Mouse (Mus musculus): ENCODE measurements at regions not wholly inside any gene's neighbourhood (a gene's known extent, or its start where the extent isn't known, plus 50 kb on each side); places are given as distances from the start of the nearest gene placed in this dataset.
"Not testable (repeated sequence)": the region's sequence is repeated elsewhere in the genome, so short reads cannot be mapped to it uniquely, and the experiment has no call there.

DNA sequence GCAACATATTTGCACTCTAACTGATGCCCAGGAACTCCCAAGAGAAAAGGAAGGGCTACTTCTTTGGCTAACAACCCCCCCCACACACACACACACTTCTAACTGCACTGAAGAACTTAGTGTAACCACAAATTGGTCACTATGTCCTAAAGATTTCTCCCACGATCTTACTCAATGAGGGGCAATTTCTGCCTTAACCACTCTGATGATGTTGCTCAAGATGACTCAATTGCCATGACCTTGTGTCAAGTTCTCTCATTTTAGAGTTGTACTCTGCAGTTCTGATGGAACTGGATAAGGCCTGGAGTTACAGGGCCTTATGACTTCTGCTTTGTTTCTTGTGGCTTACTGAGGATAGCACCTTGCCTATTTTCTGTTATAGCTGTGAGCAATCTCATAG, 81.7 kb downstream of the Sem1 start:
- TF ChIP-seq NANOG (IDR thresholded peaks at IDR 0.05; ENCODE audit: borderline replicate concordance, low read length) = no peak
- no peaks in the 10 kb centered on the region for H3K36me3 ChIP-seq (ENCODE audit: insufficient read depth, low read length)
- H3K4me3 ChIP-seq (replicated peaks; ENCODE audit: low read length) = no peak overlapping the region
- H3K9me3 ChIP-seq (ENCODE audit: low read length) = no peaks in the 10 kb centered on the region
- no peaks in the 10 kb centered on the region for H3K4me1 ChIP-seq (replicated peaks; ENCODE audit: low read depth, low read length)
- H3K27me3 ChIP-seq (ENCODE audit: insufficient read depth, low read length) = no peaks in the 10 kb centered on the region

DNA sequence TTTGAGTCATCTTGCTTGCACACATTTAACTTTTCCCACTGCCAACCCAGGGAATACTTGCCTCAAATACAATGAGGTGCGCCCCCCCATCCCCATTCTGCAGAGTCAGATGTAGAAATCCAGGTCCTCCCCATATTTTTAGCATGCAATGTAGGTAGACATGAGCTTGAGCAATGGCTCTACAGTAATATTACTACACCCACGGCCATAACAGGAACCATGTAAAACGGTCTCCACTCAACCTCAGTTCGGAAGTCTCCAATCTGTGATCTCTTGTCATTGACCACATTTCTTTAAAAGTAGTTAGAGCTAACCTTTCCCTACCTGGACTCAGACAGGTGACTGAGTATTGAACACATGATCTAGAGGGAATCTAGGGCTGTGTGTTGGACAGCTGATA, 82.1 kb downstream of the Sem1 start:
- Histone ChIP-seq H3K36me3 (ENCODE audit: insufficient read depth, low read length) (no peaks in the 10 kb centered on the region), H3K4me1 (replicated peaks; ENCODE audit: low read depth, low read length) (no peaks in the 10 kb centered on the region), H3K9me3 (ENCODE audit: low read length) (no peaks in the 10 kb centered on the region), H3K27me3 (ENCODE audit: insufficient read depth, low read length) (no peaks in the 10 kb centered on the region), H3K4me3 (replicated peaks; ENCODE audit: low read length) (no peak overlapping the region)
- no peak for TF ChIP-seq CTCF (conservative IDR thresholded peaks at IDR 0.05; ENCODE audit: low read length)
- TF ChIP-seq NANOG (IDR thresholded peaks at IDR 0.05; ENCODE audit: borderline replicate concordance, low read length) = no peak
- TF ChIP-seq POU5F1 (IDR thresholded peaks at IDR 0.05; ENCODE audit: borderline replicate concordance, low read length) = no peak

DNA sequence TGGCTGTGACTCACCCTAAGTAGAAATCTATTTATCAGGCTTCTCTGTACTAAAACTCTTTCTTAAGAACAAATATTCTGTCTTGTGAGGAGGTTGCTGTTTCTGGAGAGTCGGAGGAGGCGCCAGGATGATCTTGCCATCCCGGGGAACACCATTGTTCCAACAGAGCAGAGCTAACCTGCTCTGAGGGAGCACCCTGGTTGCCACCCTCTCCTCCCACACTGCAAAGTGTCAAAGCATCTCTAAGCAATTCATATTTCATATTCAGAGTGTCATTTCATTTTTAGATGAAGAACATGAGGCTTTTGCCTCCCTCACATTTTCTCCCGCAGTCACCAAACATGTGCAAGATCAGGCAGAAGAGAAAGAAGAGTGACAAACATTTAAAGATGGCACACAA, 90.3 kb downstream of the Sem1 start:
- Histone ChIP-seq H3K27me3 (ENCODE audit: insufficient read depth, low read length) (no peaks in the 10 kb centered on the region), H3K4me1 (replicated peaks; ENCODE audit: low read depth, low read length) (no peaks in the 10 kb centered on the region), H3K4me3 (replicated peaks; ENCODE audit: low read length) (no peak overlapping the region), H3K9me3 (ENCODE audit: low read length) (no peaks in the 10 kb centered on the region), H3K36me3 (ENCODE audit: insufficient read depth, low read length) (no peaks in the 10 kb centered on the region)
- TF ChIP-seq NANOG (IDR thresholded peaks at IDR 0.05; ENCODE audit: borderline replicate concordance, low read length) = no peak
- no peak for TF ChIP-seq CTCF (conservative IDR thresholded peaks at IDR 0.05; ENCODE audit: low read length)
- no peak for TF ChIP-seq POU5F1 (IDR thresholded peaks at IDR 0.05; ENCODE audit: borderline replicate concordance, low read length)

DNA sequence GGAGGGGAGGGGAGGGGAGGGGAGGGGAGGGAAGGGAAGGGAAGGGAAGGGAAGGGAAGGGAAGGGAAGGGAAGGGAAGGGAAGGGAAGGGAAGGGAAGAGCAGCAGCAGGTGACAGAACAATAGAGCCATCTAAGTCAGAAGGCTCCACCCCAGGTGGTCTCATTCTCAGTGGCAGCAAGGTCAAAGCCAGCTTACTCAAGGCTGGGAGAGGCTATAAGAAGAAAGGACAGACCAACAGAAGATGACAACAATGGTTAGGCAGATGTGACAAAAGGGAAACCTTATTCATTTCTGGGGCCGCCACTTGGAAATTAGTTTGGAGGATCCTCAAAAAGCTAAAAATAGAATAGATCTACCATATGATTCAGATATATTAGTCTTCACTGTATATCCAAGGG, 96.9 kb downstream of the Sem1 start:
- H3K27me3 ChIP-seq (ENCODE audit: insufficient read depth, low read length); H3K4me3 ChIP-seq (replicated peaks; ENCODE audit: low read length); H3K9me3 ChIP-seq (ENCODE audit: low read length); H3K36me3 ChIP-seq (ENCODE audit: insufficient read depth, low read length); H3K4me1 ChIP-seq (replicated peaks; ENCODE audit: low read depth, low read length): not testable (repeated sequence)

DNA sequence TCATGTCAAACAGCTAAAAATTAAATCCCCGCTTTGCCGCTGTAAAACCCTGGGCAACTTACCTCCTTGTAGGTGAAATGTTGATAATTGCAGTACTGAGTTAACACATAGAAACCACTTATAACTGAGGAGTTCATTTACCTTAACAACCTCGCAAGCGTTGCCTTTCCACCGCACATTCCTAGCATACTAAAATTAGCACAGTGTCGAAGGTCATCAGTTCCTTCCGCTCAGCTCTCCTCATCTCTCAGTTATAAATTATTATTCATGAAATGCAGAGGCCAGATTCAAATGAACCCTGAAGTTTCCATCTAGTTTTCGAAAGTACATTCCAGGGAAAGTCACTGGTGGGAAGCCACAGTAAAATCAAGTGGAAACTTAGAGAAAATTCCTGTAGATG, 108.1 kb downstream of the Sem1 start:
- Histone ChIP-seq H3K9me3 (ENCODE audit: low read length) (no peaks in the 10 kb centered on the region), H3K36me3 (ENCODE audit: insufficient read depth, low read length) (no peaks in the 10 kb centered on the region), H3K27me3 (ENCODE audit: insufficient read depth, low read length) (no peaks in the 10 kb centered on the region), H3K4me3 (replicated peaks; ENCODE audit: low read length) (no peak overlapping the region), H3K4me1 (replicated peaks; ENCODE audit: low read depth, low read length) (no peaks in the 10 kb centered on the region)
- no peak for TF ChIP-seq CTCF (conservative IDR thresholded peaks at IDR 0.05; ENCODE audit: low read length)
- TF ChIP-seq NANOG (IDR thresholded peaks at IDR 0.05; ENCODE audit: borderline replicate concordance, low read length) = no peak
- no peak for TF ChIP-seq POU5F1 (IDR thresholded peaks at IDR 0.05; ENCODE audit: borderline replicate concordance, low read length)

DNA sequence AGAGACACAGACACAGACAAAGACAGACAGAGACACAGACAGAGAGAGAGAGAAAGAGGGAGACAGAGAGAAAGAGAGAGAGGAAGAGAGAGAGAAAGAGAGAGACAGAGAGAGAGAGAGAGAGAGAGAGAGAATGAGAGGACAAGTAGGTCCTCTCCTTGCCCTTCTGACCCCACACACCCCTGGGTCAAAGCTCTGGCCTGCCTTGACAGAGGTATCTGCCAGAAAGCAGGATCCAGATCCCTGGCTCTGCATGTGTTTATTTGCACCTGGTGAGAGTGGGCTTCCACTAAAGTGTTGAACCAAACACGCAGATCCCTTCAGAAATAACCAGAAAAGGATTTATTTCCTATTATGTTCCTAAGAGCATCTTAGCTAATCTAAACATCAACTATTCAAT, 110.9 kb downstream of the Sem1 start:
- H3K36me3 ChIP-seq (ENCODE audit: insufficient read depth, low read length) = no peaks in the 10 kb centered on the region
- no peak for TF ChIP-seq CTCF (conservative IDR thresholded peaks at IDR 0.05; ENCODE audit: low read length)
- no peak for TF ChIP-seq NANOG (IDR thresholded peaks at IDR 0.05; ENCODE audit: borderline replicate concordance, low read length)
- TF ChIP-seq POU5F1 (IDR thresholded peaks at IDR 0.05; ENCODE audit: borderline replicate concordance, low read length) = no peak
- no peak overlapping the region for H3K4me3 ChIP-seq (replicated peaks; ENCODE audit: low read length)
- no peaks in the 10 kb centered on the region for H3K27me3 ChIP-seq (ENCODE audit: insufficient read depth, low read length)
- no peaks in the 10 kb centered on the region for H3K9me3 ChIP-seq (ENCODE audit: low read length)
- no peaks in the 10 kb centered on the region for H3K4me1 ChIP-seq (replicated peaks; ENCODE audit: low read depth, low read length)

DNA sequence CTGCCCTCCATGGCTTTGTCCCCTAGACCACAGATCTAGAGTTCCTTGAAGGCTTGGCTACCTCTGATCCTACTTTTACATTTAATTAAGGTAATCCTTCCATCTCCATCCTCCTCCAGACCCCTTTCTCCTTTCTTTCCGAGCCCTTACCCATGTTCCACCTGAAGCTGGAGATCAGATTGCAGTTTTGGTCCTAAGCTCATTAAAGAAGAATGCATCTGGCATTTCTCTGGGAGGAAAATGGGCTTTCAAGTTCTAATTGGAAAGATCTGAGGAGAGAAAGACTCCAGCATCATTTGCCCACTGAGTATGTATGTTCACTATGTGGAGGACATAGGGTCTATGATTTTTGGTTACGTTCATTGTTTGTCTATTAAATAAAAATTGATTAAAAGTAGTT, 112.2 kb downstream of the Sem1 start:
- no peaks in the 10 kb centered on the region for H3K27me3 ChIP-seq (ENCODE audit: insufficient read depth, low read length)
- no peaks in the 10 kb centered on the region for H3K4me1 ChIP-seq (replicated peaks; ENCODE audit: low read depth, low read length)
- TF ChIP-seq NANOG (IDR thresholded peaks at IDR 0.05; ENCODE audit: borderline replicate concordance, low read length) = no peak
- no peak for TF ChIP-seq POU5F1 (IDR thresholded peaks at IDR 0.05; ENCODE audit: borderline replicate concordance, low read length)
- TF ChIP-seq CTCF (conservative IDR thresholded peaks at IDR 0.05; ENCODE audit: low read length) = no peak
- H3K4me3 ChIP-seq (replicated peaks; ENCODE audit: low read length) = no peak overlapping the region
- no peaks in the 10 kb centered on the region for H3K36me3 ChIP-seq (ENCODE audit: insufficient read depth, low read length)
- H3K9me3 ChIP-seq (ENCODE audit: low read length) = no peaks in the 10 kb centered on the region

DNA sequence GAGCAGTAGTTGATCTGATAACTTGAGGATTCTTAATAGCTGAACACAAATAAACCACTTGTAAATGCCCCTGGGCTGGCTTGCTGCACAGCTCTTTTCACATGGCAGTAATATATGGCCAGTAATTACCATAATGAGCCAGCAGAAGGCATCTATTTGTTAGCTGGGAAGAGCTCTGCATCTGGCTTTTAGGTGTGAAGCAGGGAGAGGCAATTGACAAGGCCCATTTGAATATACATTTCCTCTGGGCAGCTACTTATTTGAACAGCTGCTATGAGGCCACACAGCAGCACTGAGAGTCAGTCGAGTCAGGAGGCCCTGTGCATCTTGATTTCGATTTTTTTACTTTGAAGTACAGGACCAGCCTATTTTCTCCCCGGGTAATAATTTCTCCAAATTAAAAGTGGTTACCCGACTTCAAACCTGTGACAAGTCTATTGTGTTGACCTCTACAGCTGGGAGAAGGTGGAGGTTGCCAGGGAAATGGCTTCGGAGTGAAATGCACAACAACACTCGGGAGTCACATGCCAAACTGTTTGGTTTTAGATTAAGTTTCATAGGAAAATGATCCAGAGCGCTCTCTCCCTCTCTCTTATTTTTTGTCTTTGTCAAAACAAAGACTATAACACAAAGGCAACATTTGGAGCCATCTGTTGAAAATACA, 114.5 kb downstream of the Sem1 start:
- Histone ChIP-seq H3K36me3 (ENCODE audit: insufficient read depth, low read length) (no peaks in the 10 kb centered on the region), H3K9me3 (ENCODE audit: low read length) (no peaks in the 10 kb centered on the region), H3K27me3 (ENCODE audit: insufficient read depth, low read length) (no peaks in the 10 kb centered on the region), H3K4me1 (replicated peaks; ENCODE audit: low read depth, low read length) (no peaks in the 10 kb centered on the region), H3K4me3 (replicated peaks; ENCODE audit: low read length) (no peak overlapping the region)
- TF ChIP-seq POU5F1 (IDR thresholded peaks at IDR 0.05; ENCODE audit: borderline replicate concordance, low read length) (no peak), NANOG (IDR thresholded peaks at IDR 0.05; ENCODE audit: borderline replicate concordance, low read length) (no peak), CTCF (conservative IDR thresholded peaks at IDR 0.05; ENCODE audit: low read length) (no peak)

DNA sequence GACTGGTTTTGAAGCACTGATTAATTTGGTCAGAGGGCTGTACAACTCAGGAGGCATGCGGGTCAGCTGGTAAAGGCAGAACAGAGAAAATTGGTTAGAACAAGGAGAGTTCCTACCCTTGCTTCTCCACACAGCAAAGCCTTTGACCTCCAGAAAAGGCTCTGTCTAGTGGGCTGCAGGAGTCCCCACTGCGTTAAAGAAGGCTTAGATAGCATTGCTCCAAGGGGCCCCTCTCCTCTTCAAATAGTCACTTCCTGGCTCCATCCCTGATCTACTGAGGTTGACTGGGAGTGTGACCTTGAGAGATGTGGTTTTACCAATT, 118.6 kb downstream of the Sem1 start:
- no peaks in the 10 kb centered on the region for H3K9me3 ChIP-seq (ENCODE audit: low read length)
- H3K27me3 ChIP-seq (ENCODE audit: insufficient read depth, low read length) = no peaks in the 10 kb centered on the region
- H3K4me1 ChIP-seq (replicated peaks; ENCODE audit: low read depth, low read length) = no peaks in the 10 kb centered on the region
- no peaks in the 10 kb centered on the region for H3K36me3 ChIP-seq (ENCODE audit: insufficient read depth, low read length)
- no peak for TF ChIP-seq NANOG (IDR thresholded peaks at IDR 0.05; ENCODE audit: borderline replicate concordance, low read length)
- TF ChIP-seq CTCF (conservative IDR thresholded peaks at IDR 0.05; ENCODE audit: low read length) = no peak
- no peak for TF ChIP-seq POU5F1 (IDR thresholded peaks at IDR 0.05; ENCODE audit: borderline replicate concordance, low read length)
- H3K4me3 ChIP-seq (replicated peaks; ENCODE audit: low read length) = no peak overlapping the region
